Mouse (Mus musculus) midbrain, embryonic 11.5 days (tissue): ENCODE measurements around the gene Vipr2. TPM values are rescaled to one million over a fixed set of nuclear protein-coding genes. Genes with fewer than 3 reads are reported as not detected.

Source experiments
- ATAC-seq: fragments of 200-750 bp; cut with Nextera tagmentation; 2 replicates; pipeline ENCODE4 v1.8.0; 2017; ENCODE audit warnings: moderate TSS enrichment, moderate library complexity; ENCODE audit not compliant: low FRiP score
- DNase-seq: peaks from one replicate; pipeline ENCODE4 v3.0.0; 2015; ENCODE audit warnings: low spot score; ENCODE audit errors: missing footprints
- H3K27ac ChIP-seq: fragments of 300-500 bp; sonication (generic); 2 replicates; pipeline ENCODE4 v1.5.1; 2014; ENCODE audit warnings: low read depth, low read length
- H3K27me3 ChIP-seq: fragments of 300-500 bp; sonication (generic); 2 replicates; pipeline ENCODE4 v1.6.1; 2014; ENCODE audit warnings: mild to moderate bottlenecking, low read length, moderate library complexity, mixed read lengths; ENCODE audit not compliant: control insufficient read depth, insufficient read depth
- H3K36me3 ChIP-seq: fragments of 300-500 bp; sonication (generic); 2 replicates; pipeline ENCODE4 v1.6.1; 2014; ENCODE audit warnings: mild to moderate bottlenecking, low read length, moderate library complexity, mixed read lengths; ENCODE audit not compliant: control insufficient read depth, insufficient read depth
- H3K4me1 ChIP-seq: fragments of 300-500 bp; sonication (generic); 2 replicates; pipeline ENCODE4 v1.6.1; 2014; ENCODE audit warnings: low read length; ENCODE audit not compliant: control insufficient read depth, insufficient read depth
- H3K4me2 ChIP-seq: fragments of 300-500 bp; sonication (generic); 2 replicates; pipeline ENCODE4 v1.6.1; 2014; ENCODE audit warnings: mild to moderate bottlenecking, moderate library complexity
- H3K4me3 ChIP-seq: fragments of 300-500 bp; sonication (generic); 2 replicates; pipeline ENCODE4 v1.5.1; 2014; ENCODE audit warnings: low read depth, low read length
- H3K9ac ChIP-seq: fragments of 300-500 bp; sonication (generic); 2 replicates; pipeline ENCODE4 v1.6.1; 2014; ENCODE audit warnings: low read length
- H3K9me3 ChIP-seq: fragments of 300-500 bp; sonication (generic); 2 replicates; pipeline ENCODE4 v1.6.1; 2016; ENCODE audit warnings: low read length; ENCODE audit not compliant: control insufficient read depth
- WGBS: fragments of 180-500 bp; shearing (Covaris S2); extraction: QIAGEN DNeasy Blood & Tissue Kit; methylation state at CpG from one replicate; pipeline ENCODE4 v1.1.7; 2014; 5-methylcytosine and 5-hydroxymethylcytosine counted together
- polyA plus RNA-seq: library from polyadenylated mRNA; unstranded; fragments of >200 nt; fragmentation: Nextera tagmentation; extraction: Ambion mirVana; gene quantifications from 2 replicates; pipeline ENCODE4 v1.2.1, GENCODE M21; 2014

The Vipr2 gene
- polyA plus RNA-seq, 1 experiment from 2014 or later, result 5.2 TPM

- no peak for DNase-seq
- H3K4me3 ChIP-seq, result no peak overlapping the region
- 96% methylated on average over 2 of the region's 2 CpGs for WGBS
- no peaks in the 10 kb centered on the region for H3K9me3 ChIP-seq
- no peak overlapping the region for H3K27ac ChIP-seq
- H3K9ac ChIP-seq, result no peak overlapping the region
- no peaks in the 10 kb centered on the region for H3K27me3 ChIP-seq
- H3K4me1 ChIP-seq, result no peaks in the 10 kb centered on the region
- H3K36me3 ChIP-seq, result no peaks in the 10 kb centered on the region
- no peak for ATAC-seq
- no peak overlapping the region for H3K4me2 ChIP-seq
Measured at GRCm38 (mm10) chr12:116159695-116160094, 82.2 kb downstream of the Vipr2 start.

- DNase-seq (no peak), ATAC-seq (no peak)
- Histone ChIP-seq H3K4me2 (no peak overlapping the region), H3K4me1 (no peaks in the 10 kb centered on the region), H3K36me3 (no peaks in the 10 kb centered on the region), H3K4me3 (no peak overlapping the region), H3K27me3 (no peaks in the 10 kb centered on the region), H3K9me3 (no peaks in the 10 kb centered on the region), H3K27ac (no peak overlapping the region), H3K9ac (no peak overlapping the region)
Measured at GRCm38 (mm10) chr12:116165368-116165767, 87.8 kb downstream of the Vipr2 start.

GRCm38 (mm10) chr12:116169666-116170065 lies 92.1 kb downstream of the Vipr2 start:
- H3K4me1 ChIP-seq, result no peaks in the 10 kb centered on the region
- no peak overlapping the region for H3K4me3 ChIP-seq
- DNase-seq (no peak), ATAC-seq (no peak)
- no peaks in the 10 kb centered on the region for H3K9me3 ChIP-seq
- no peaks in the 10 kb centered on the region for H3K27me3 ChIP-seq
- no peaks in the 10 kb centered on the region for H3K36me3 ChIP-seq
- H3K9ac ChIP-seq, result no peak overlapping the region
- no peak overlapping the region for H3K27ac ChIP-seq
- WGBS, result 87% methylated on average over 5 of the region's 5 CpGs
- no peak overlapping the region for H3K4me2 ChIP-seq

GRCm38 (mm10) chr12:116176930-116177329 lies 99.4 kb downstream of the Vipr2 start:
- Histone ChIP-seq H3K36me3 (no peaks in the 10 kb centered on the region), H3K27ac (no peak overlapping the region), H3K4me3 (no peak overlapping the region), H3K9ac (no peak overlapping the region), H3K9me3 (no peaks in the 10 kb centered on the region), H3K4me2 (no peak overlapping the region), H3K27me3 (no peaks in the 10 kb centered on the region), H3K4me1 (no peaks in the 10 kb centered on the region)
- ATAC-seq (no peak), DNase-seq (no peak)
- 95% methylated on average over 3 of the region's 3 CpGs for WGBS

- H3K4me2 ChIP-seq, result no peak overlapping the region
- WGBS, result 80% methylated on average over 4 of the region's 4 CpGs
- no peaks in the 10 kb centered on the region for H3K27me3 ChIP-seq
- no peaks in the 10 kb centered on the region for H3K4me1 ChIP-seq
- H3K27ac ChIP-seq, result no peak overlapping the region
- DNase-seq, result no peak
- no peak for ATAC-seq
- no peak overlapping the region for H3K4me3 ChIP-seq
- H3K9me3 ChIP-seq, result no peaks in the 10 kb centered on the region
- H3K9ac ChIP-seq, result no peak overlapping the region
- no peaks in the 10 kb centered on the region for H3K36me3 ChIP-seq
Measured at GRCm38 (mm10) chr12:116181436-116182050, 104.0 kb downstream of the Vipr2 start.

- Histone ChIP-seq H3K9me3 (no peaks in the 10 kb centered on the region), H3K4me1 (no peaks in the 10 kb centered on the region), H3K27me3 (no peaks in the 10 kb centered on the region), H3K27ac (no peak overlapping the region), H3K4me3 (no peak overlapping the region), H3K36me3 (no peaks in the 10 kb centered on the region), H3K9ac (no peak overlapping the region), H3K4me2 (no peak overlapping the region)
- DNase-seq (no peak), ATAC-seq (no peak)
Measured at GRCm38 (mm10) chr12:116182376-116182775, 104.8 kb downstream of the Vipr2 start.

- H3K36me3 ChIP-seq, result no peaks in the 10 kb centered on the region
- H3K4me2 ChIP-seq, result no peak overlapping the region
- 87% methylated on average over 6 of the region's 6 CpGs for WGBS
- no peak overlapping the region for H3K27ac ChIP-seq
- H3K4me3 ChIP-seq, result no peak overlapping the region
- no peaks in the 10 kb centered on the region for H3K4me1 ChIP-seq
- no peaks in the 10 kb centered on the region for H3K27me3 ChIP-seq
- H3K9me3 ChIP-seq, result no peaks in the 10 kb centered on the region
- no peak for ATAC-seq
- no peak overlapping the region for H3K9ac ChIP-seq
- DNase-seq, result no peak
Measured at GRCm38 (mm10) chr12:116183212-116183935, 105.8 kb downstream of the Vipr2 start.

GRCm38 (mm10) chr12:116193952-116194351 lies 116.4 kb downstream of the Vipr2 start:
- no peak overlapping the region for H3K4me2 ChIP-seq
- DNase-seq, result no peak
- no peak for ATAC-seq
- H3K9ac ChIP-seq, result no peak overlapping the region
- no peaks in the 10 kb centered on the region for H3K9me3 ChIP-seq
- no peak overlapping the region for H3K4me3 ChIP-seq
- WGBS, result 61% methylated on average over 6 of the region's 6 CpGs
- no peaks in the 10 kb centered on the region for H3K4me1 ChIP-seq
- no peaks in the 10 kb centered on the region for H3K27me3 ChIP-seq
- H3K27ac ChIP-seq, result no peak overlapping the region
- H3K36me3 ChIP-seq, result no peaks in the 10 kb centered on the region

GRCm38 (mm10) chr12:116194641-116195040 lies 117.1 kb downstream of the Vipr2 start:
- H3K4me3 ChIP-seq, result no peak overlapping the region
- no peak overlapping the region for H3K9ac ChIP-seq
- H3K4me1 ChIP-seq, result no peaks in the 10 kb centered on the region
- no peaks in the 10 kb centered on the region for H3K36me3 ChIP-seq
- no peak overlapping the region for H3K27ac ChIP-seq
- no peaks in the 10 kb centered on the region for H3K27me3 ChIP-seq
- H3K4me2 ChIP-seq, result no peak overlapping the region
- no peak for ATAC-seq
- no peaks in the 10 kb centered on the region for H3K9me3 ChIP-seq
- DNase-seq, result no peak
